ENCODE assay signal across 24 mouse cellular contexts in genomic region chr8:33986657-33987056, GRCm38 (mm10).
DNase-seq lines count a peak whose midpoint lies in the region; ATAC-seq lines count a peak whose summit lies in the region.
"Had no signal": no experiment of that assay in that cellular context is flagged by ENCODE, and none has a peak within 500 bp of the region (broad histone marks: within the 10 kb centered on the region; RNA-seq: fewer than 3 reads in every experiment).

No protein-coding gene starts in this region.

- no peak overlapping the region for H3K4me2 ChIP-seq in intestine, embryonic 16.5 days (ENCODE audit: low read depth, low read length)
- H3K4me2 ChIP-seq in liver, embryonic 16.5 days (ENCODE audit: low read depth, low read length) = no peak overlapping the region
- H3K4me2 ChIP-seq: embryonic facial prominence, embryonic 15.5 days; heart, embryonic 11.5 days; hindbrain, embryonic 12.5 days; limb, embryonic 13.5 days; neural tube, embryonic 15.5 days had no signal

- no peak overlapping the region for H3K9ac ChIP-seq in intestine, embryonic 16.5 days (ENCODE audit: low read depth, low read length)
- H3K9ac ChIP-seq in liver, embryonic 16.5 days (ENCODE audit: low read depth, low read length) = no peak overlapping the region
- H3K9ac ChIP-seq: embryonic facial prominence, embryonic 15.5 days; hindbrain, embryonic 12.5 days; limb, embryonic 13.5 days; neural tube, embryonic 15.5 days had no signal

- H3K9me3 ChIP-seq in intestine, embryonic 16.5 days (ENCODE audit: control insufficient read depth, low read length) = no peaks in the 10 kb centered on the region
- H3K9me3 ChIP-seq in liver, embryonic 16.5 days (replicated peaks; ENCODE audit: control insufficient read depth, low read length) = no peaks in the 10 kb centered on the region
- no peaks in the 10 kb centered on the region for H3K9me3 ChIP-seq in limb, embryonic 10.5 days (replicated peaks)
- H3K9me3 ChIP-seq: embryonic facial prominence, embryonic 15.5 days; hindbrain, embryonic 12.5 days; limb, embryonic 13.5 days; neural tube, embryonic 15.5 days had no signal

- no peaks in the 10 kb centered on the region for H3K36me3 ChIP-seq in intestine, embryonic 16.5 days (ENCODE audit: control insufficient read depth, insufficient read depth, low read length)
- no peaks in the 10 kb centered on the region for H3K36me3 ChIP-seq in liver, embryonic 16.5 days (ENCODE audit: control insufficient read depth, insufficient read depth)
- H3K36me3 ChIP-seq in limb, embryonic 10.5 days = no peaks in the 10 kb centered on the region
- H3K36me3 ChIP-seq: embryonic facial prominence, embryonic 15.5 days; hindbrain, embryonic 12.5 days; limb, embryonic 13.5 days; neural tube, embryonic 15.5 days had no signal

- H3K27ac ChIP-seq in intestine, embryonic 16.5 days (ENCODE audit: low read length) = peak overlapping the region; percentile 79
- H3K27ac ChIP-seq in liver, embryonic 16.5 days (ENCODE audit: low read length) = peak overlapping the region; percentile 73
- H3K27ac ChIP-seq in limb, embryonic 10.5 days = no peak overlapping the region
- H3K27ac ChIP-seq: embryonic facial prominence, embryonic 15.5 days; hindbrain, embryonic 12.5 days; limb, embryonic 13.5 days; neural tube, embryonic 15.5 days had no signal

- no peaks in the 10 kb centered on the region for H3K27me3 ChIP-seq in intestine, embryonic 16.5 days (replicated peaks; ENCODE audit: control insufficient read depth, insufficient read depth, low read length)
- no peaks in the 10 kb centered on the region for H3K27me3 ChIP-seq in liver, embryonic 16.5 days (ENCODE audit: control insufficient read depth, insufficient read depth, low read depth, low read length)
- no peaks in the 10 kb centered on the region for H3K27me3 ChIP-seq in limb, embryonic 10.5 days (ENCODE audit: low read depth, poor library complexity, severe bottlenecking)
- H3K27me3 ChIP-seq: embryonic facial prominence, embryonic 15.5 days; hindbrain, embryonic 12.5 days; limb, embryonic 13.5 days; neural tube, embryonic 15.5 days; Patski had no signal

- H3K4me1 ChIP-seq in intestine, embryonic 16.5 days (ENCODE audit: control insufficient read depth, insufficient read depth, low read length) = peaks cover 6% of the 10 kb centered on the region; the same call in 1 of the 2 replicates
- H3K4me1 ChIP-seq in liver, embryonic 16.5 days (ENCODE audit: control insufficient read depth, low read depth, low read length) = no peaks in the 10 kb centered on the region; the same call in 1 of the 2 replicates
- peaks cover 6% of the 10 kb centered on the region for H3K4me1 ChIP-seq in limb, embryonic 10.5 days

- H3K4me3 ChIP-seq in intestine, embryonic 16.5 days (ENCODE audit: low read length) = no peak overlapping the region
- no peak overlapping the region for H3K4me3 ChIP-seq in liver, embryonic 16.5 days (ENCODE audit: low read depth, low read length)
- H3K4me3 ChIP-seq in limb, embryonic 10.5 days = no peak overlapping the region
- H3K4me3 ChIP-seq: embryonic facial prominence, embryonic 15.5 days; hindbrain, embryonic 12.5 days; limb, embryonic 13.5 days; neural tube, embryonic 15.5 days had no signal

- no peak for ATAC-seq in intestine, embryonic 16.5 days
- no peak for ATAC-seq in liver, embryonic 16.5 days (ENCODE audit: low read depth)
- ATAC-seq: forebrain, embryonic 16.5 days; Patski had no signal

- intact Hi-C loops in gastrocnemius, postnatal 14 days (cut with DNase I; ENCODE audit: low total_unique reads) = no loop called here

- DNase-seq in kidney, adult 11 months = peak; percentile 51
- DNase-seq in kidney, adult 9 months = no peak
- peak; percentile 29 for DNase-seq in kidney, postnatal 14 days
- no peak for DNase-seq in heart, adult 11 months
- DNase-seq in limb, embryonic 10.5 days (ENCODE audit: low spot score) = no peak
- DNase-seq in gastrocnemius, postnatal 14 days = no peak
- DNase-seq: adrenal gland, postnatal 14 days; cerebellum, adult 11 months; cerebellum, postnatal 25 days; embryo, embryonic 11 days; heart, postnatal 10 days; lung, postnatal 10 days; midbrain, embryonic 14.5 days; right cerebral cortex, postnatal 14 days; spleen, adult 18-20 months had no signal

- 83% methylated on average over 6 of the region's 6 CpGs for WGBS in intestine, embryonic 16.5 days
- WGBS in liver, embryonic 16.5 days (ENCODE audit: insufficient replicate concordance) = 71% methylated on average over 6 of the region's 6 CpGs
- WGBS in limb, embryonic 10.5 days = 97% methylated on average over 6 of the region's 6 CpGs

Comparison
In these comparisons a context has a peak if more than half of its experiments do, and no peak if none do; other contexts are left out.
1. DNase-seq: peak in kidney, adult 11 months (single experiment) and kidney, postnatal 14 days (single experiment); none in kidney, adult 9 months (single experiment), heart, adult 11 months (single experiment), limb, embryonic 10.5 days (single experiment) and gastrocnemius, postnatal 14 days (single experiment).